Mouse (Mus musculus): Measurements from ENCODE around the gene 4930572O03Rik. TPM values are rescaled to one million over a fixed set of nuclear protein-coding genes. Genes with fewer than 3 reads are reported as not detected.
A peak's percentile ranks its signal among the peaks of the same experiment; 100 is the strongest.
"Not testable (repeated sequence)": the region's sequence is repeated elsewhere in the genome, so short reads cannot be mapped to it uniquely, and the experiment has no call there.

4930572O03Rik gene
- not detected in 2 replicates for polyA plus RNA-seq (2015; fragmentation: Nextera tagmentation; extraction: Ambion mirVana)

DNA sequence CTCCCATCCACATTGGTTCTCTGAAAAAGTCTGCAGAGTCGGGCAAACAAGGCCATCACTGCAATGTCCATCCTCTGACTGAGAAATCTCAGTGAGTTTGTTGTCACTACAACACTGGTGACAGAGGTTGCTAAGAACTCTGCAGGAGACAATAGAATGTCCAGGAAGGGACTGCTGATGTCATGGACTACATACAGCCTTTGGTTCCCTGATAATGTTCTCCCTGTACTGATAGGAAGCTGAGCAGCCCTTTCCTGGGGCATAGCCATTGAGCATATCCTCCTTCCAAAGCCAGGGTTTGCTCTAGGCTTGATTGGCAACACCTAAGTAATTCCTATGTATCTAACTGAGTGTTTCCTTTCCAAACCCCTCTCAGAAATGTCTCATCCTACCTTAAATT, at the start of gene 4930572O03Rik:
4930572O03Rik (minus strand) TSS at position 101 of the 400 bp plus-strand sequence.
- not testable (repeated sequence) for H3K4me1 ChIP-seq; H3K27me3 ChIP-seq; H3K9me3 ChIP-seq; H3K36me3 ChIP-seq; H3K4me3 ChIP-seq; ATAC-seq (ENCODE audit: borderline replicate concordance, extremely low read depth, low FRiP score, low TSS enrichment); H3K9ac ChIP-seq; H3K27ac ChIP-seq; H3K4me2 ChIP-seq
- 65% methylated on average over 1 of the region's 1 CpGs for WGBS

DNA sequence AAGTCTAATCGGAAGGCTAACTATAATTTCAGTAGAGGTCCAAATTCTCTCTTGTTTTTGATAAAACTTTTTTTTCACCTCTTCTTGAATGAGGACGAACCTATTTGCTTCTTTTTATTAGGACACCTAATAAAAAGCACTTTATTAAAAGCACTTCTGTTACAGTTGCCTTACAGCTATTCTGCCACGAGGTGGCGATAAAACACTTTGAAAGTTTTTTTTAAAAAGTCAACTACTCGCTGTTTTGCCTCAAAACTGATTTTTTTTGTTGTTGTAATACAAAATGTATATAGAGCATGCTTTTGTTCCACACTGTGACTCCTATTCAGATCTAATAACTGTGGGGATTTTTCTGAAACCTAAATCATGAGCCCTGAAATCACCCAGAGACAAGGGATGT, 46.0 kb upstream of the 4930572O03Rik start:
- H3K9me3 ChIP-seq; H3K4me1 ChIP-seq; H3K4me2 ChIP-seq; H3K4me3 ChIP-seq; H3K27ac ChIP-seq; H3K36me3 ChIP-seq; ATAC-seq (ENCODE audit: borderline replicate concordance, extremely low read depth, low FRiP score, low TSS enrichment); H3K9ac ChIP-seq; H3K27me3 ChIP-seq: not testable (repeated sequence)
- 23% methylated on average over 5 of the region's 5 CpGs for WGBS

GRCm38 (mm10) chr5:15697719-15698118, 40.9 kb upstream of the 4930572O03Rik start:
- H3K4me3 ChIP-seq; H3K27me3 ChIP-seq; H3K27ac ChIP-seq; H3K36me3 ChIP-seq; H3K9me3 ChIP-seq; ATAC-seq (ENCODE audit: borderline replicate concordance, extremely low read depth, low FRiP score, low TSS enrichment); H3K4me2 ChIP-seq; H3K4me1 ChIP-seq; H3K9ac ChIP-seq: not testable (repeated sequence)
- 41% methylated on average over 2 of the region's 2 CpGs for WGBS

- not testable (repeated sequence) for H3K4me1 ChIP-seq; H3K9me3 ChIP-seq; H3K27ac ChIP-seq; H3K4me3 ChIP-seq; H3K9ac ChIP-seq; H3K36me3 ChIP-seq; H3K27me3 ChIP-seq; ATAC-seq (ENCODE audit: borderline replicate concordance, extremely low read depth, low FRiP score, low TSS enrichment); H3K4me2 ChIP-seq
- 73% methylated on average over 4 of the region's 4 CpGs for WGBS
Observed at GRCm38 (mm10) chr5:15691849-15692248, 35.0 kb upstream of the 4930572O03Rik start.

- not testable (repeated sequence) for H3K36me3 ChIP-seq; H3K4me3 ChIP-seq; H3K27ac ChIP-seq; H3K4me1 ChIP-seq; H3K27me3 ChIP-seq; H3K9me3 ChIP-seq; H3K9ac ChIP-seq; ATAC-seq (ENCODE audit: borderline replicate concordance, extremely low read depth, low FRiP score, low TSS enrichment); H3K4me2 ChIP-seq
- 70% methylated on average over 4 of the region's 4 CpGs for WGBS
Observed at GRCm38 (mm10) chr5:15690822-15691221, 34.0 kb upstream of the 4930572O03Rik start.

GRCm38 (mm10) chr5:15689659-15690213, 32.9 kb upstream of the 4930572O03Rik start:
- not testable (repeated sequence) for H3K27me3 ChIP-seq, H3K36me3 ChIP-seq, H3K4me1 ChIP-seq, H3K9ac ChIP-seq, H3K4me3 ChIP-seq, H3K4me2 ChIP-seq, H3K27ac ChIP-seq, H3K9me3 ChIP-seq
- ATAC-seq (ENCODE audit: borderline replicate concordance, extremely low read depth, low FRiP score, low TSS enrichment) = peak; percentile 75; the same call in 1 of the 2 replicates
- WGBS = 62% methylated on average over 6 of the region's 6 CpGs

- ATAC-seq (ENCODE audit: borderline replicate concordance, extremely low read depth, low FRiP score, low TSS enrichment) = peak; percentile 83
- not testable (repeated sequence) for H3K9ac ChIP-seq, H3K27me3 ChIP-seq, H3K4me1 ChIP-seq, H3K4me3 ChIP-seq, H3K9me3 ChIP-seq, H3K36me3 ChIP-seq, H3K4me2 ChIP-seq, H3K27ac ChIP-seq
- WGBS = 64% methylated on average over 4 of the region's 4 CpGs
Observed at GRCm38 (mm10) chr5:15688874-15689658, 32.2 kb upstream of the 4930572O03Rik start.

- ATAC-seq (ENCODE audit: borderline replicate concordance, extremely low read depth, low FRiP score, low TSS enrichment) = peak; percentile 75; the same call in 1 of the 2 replicates
- H3K27me3 ChIP-seq, H3K9me3 ChIP-seq, H3K4me2 ChIP-seq, H3K27ac ChIP-seq, H3K9ac ChIP-seq, H3K4me3 ChIP-seq, H3K4me1 ChIP-seq, H3K36me3 ChIP-seq: not testable (repeated sequence)
- WGBS = 77% methylated on average over 8 of the region's 10 CpGs
Observed at GRCm38 (mm10) chr5:15681301-15682035, 24.6 kb upstream of the 4930572O03Rik start.

GRCm38 (mm10) chr5:15679980-15680949, 23.4 kb upstream of the 4930572O03Rik start:
- not testable (repeated sequence) for H3K36me3 ChIP-seq, H3K27me3 ChIP-seq, H3K27ac ChIP-seq, H3K9ac ChIP-seq, H3K4me3 ChIP-seq, H3K4me2 ChIP-seq, H3K9me3 ChIP-seq, H3K4me1 ChIP-seq
- peak; percentile 52 for ATAC-seq (ENCODE audit: borderline replicate concordance, extremely low read depth, low FRiP score, low TSS enrichment)
- 63% methylated on average over 13 of the region's 13 CpGs for whole genome bisulfite sequencing

- ATAC-seq (ENCODE audit: borderline replicate concordance, extremely low read depth, low FRiP score, low TSS enrichment) = not testable (repeated sequence)
Observed at GRCm38 (mm10) chr5:15678907-15679306, 22.0 kb upstream of the 4930572O03Rik start.

DNA sequence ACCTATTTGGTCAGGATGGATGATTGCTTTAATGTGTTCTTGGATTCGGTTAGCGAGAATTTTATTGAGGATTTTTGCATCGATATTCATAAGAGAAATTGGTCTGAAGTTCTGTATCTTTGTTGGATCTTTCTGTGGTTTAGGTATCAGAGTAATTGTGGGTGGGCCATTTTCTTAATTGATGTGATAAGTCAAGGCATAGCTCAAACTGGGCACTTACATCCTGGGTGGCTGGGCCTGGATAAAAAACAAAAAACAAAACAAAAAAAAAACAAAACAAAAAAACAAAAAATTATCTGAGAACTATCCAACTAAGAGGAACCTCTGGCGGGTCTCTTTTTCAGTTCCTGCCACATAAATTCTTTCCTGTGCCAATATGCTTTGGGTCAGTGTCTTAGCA, 20.9 kb upstream of the 4930572O03Rik start:
- not testable (repeated sequence) for H3K9me3 ChIP-seq, H3K9ac ChIP-seq, H3K27me3 ChIP-seq, H3K4me1 ChIP-seq, H3K4me2 ChIP-seq, H3K27ac ChIP-seq, H3K4me3 ChIP-seq, H3K36me3 ChIP-seq
- WGBS = 85% methylated on average over 4 of the region's 4 CpGs
- peak; percentile 68; the same call in 1 of the 2 replicates for ATAC-seq (ENCODE audit: borderline replicate concordance, extremely low read depth, low FRiP score, low TSS enrichment)

More at GRCm38 (mm10) chr5:15678907-15679306, 22.0 kb upstream of the 4930572O03Rik start:
- H3K27ac ChIP-seq, H3K9me3 ChIP-seq, H3K36me3 ChIP-seq, H3K27me3 ChIP-seq, H3K9ac ChIP-seq, H3K4me3 ChIP-seq, H3K4me1 ChIP-seq, H3K4me2 ChIP-seq: not testable (repeated sequence)
- WGBS = 63% methylated on average over 2 of the region's 2 CpGs

Measured in lung, embryonic 15.5 days (tissue).